Comparison of ENCODE assay signal across 20 mouse cellular contexts in the genomic region with DNA sequence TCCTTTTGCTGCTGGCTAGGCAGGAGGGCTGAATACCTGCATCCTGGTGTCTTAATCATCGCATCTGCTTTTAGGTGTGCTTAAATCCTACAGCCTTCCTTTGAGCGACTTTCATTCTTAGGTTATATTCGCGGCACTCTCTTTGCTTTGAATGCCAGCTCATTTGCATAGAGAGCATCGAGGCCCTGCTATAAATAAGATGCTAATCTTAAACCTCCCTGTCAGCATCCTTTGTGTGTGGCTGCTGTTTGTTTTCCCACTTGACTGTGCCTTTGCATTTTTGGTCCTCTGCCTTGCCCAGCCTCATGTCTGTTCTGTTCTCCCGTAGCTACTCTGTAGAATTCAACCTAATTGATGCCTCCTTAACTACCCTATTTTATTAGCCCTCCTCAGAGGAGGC. TPM values are rescaled to one million over a fixed set of nuclear protein-coding genes. Genes with fewer than 3 reads are reported as not detected.
DNase-seq lines count a peak whose midpoint lies in the region; ATAC-seq and TF ChIP-seq lines count a peak whose summit lies in the region.
"Had no signal": no experiment of that assay in that cellular context is flagged by ENCODE, and none has a peak within 500 bp of the region (broad histone marks: within the 10 kb centered on the region; RNA-seq: fewer than 3 reads in every experiment).

No protein-coding gene starts in this region.

- ATAC-seq in forebrain, embryonic 15.5 days (replicated peaks): no peak
- no peak for ATAC-seq in forebrain, embryonic 11.5 days (replicated peaks; ENCODE audit: low FRiP score)
- ATAC-seq in midbrain, embryonic 11.5 days (ENCODE audit: low FRiP score): no peak
- no peak for ATAC-seq in midbrain, embryonic 16.5 days
- ATAC-seq in hindbrain, postnatal 0 days: no peak
- ATAC-seq in neutrophil, adult 5-6 weeks (ENCODE audit: extremely low read depth, insufficient number of reproducible peaks, low FRiP score, poor library complexity, severe bottlenecking): 0 out of 2 replicates have a peak, but pooled peaks have one; percentile 19
- ATAC-seq in megakaryocyte, adult 5-6 weeks (ENCODE audit: poor library complexity, severe bottlenecking): no peak

- peaks cover 11% of the 10 kb centered on the region for H3K4me1 ChIP-seq in forebrain, embryonic 15.5 days
- no peaks in the 10 kb centered on the region; the same call in 1 of the 2 replicates for H3K4me1 ChIP-seq in forebrain, embryonic 11.5 days (replicated peaks; ENCODE audit: control insufficient read depth, insufficient read depth, low read length)
- H3K4me1 ChIP-seq in midbrain, embryonic 11.5 days (ENCODE audit: control insufficient read depth, insufficient read depth, low read length): peaks cover 9% of the 10 kb centered on the region
- H3K4me1 ChIP-seq in midbrain, embryonic 16.5 days (ENCODE audit: control insufficient read depth, insufficient read depth, low read length): 0 out of 2 replicates have a peak, but pooled peaks cover 2% of the 10 kb centered on the region
- H3K4me1 ChIP-seq in hindbrain, postnatal 0 days (ENCODE audit: insufficient read depth, low read length): 0 out of 2 replicates have a peak, but pooled peaks cover 3% of the 10 kb centered on the region

- WGBS in forebrain, embryonic 15.5 days: 3% methylated on average over 6 of the region's 6 CpGs
- WGBS in forebrain, embryonic 11.5 days: 16% methylated on average over 6 of the region's 6 CpGs
- WGBS in midbrain, embryonic 11.5 days: 18% methylated on average over 6 of the region's 6 CpGs
- WGBS in midbrain, embryonic 16.5 days: 7% methylated on average over 6 of the region's 6 CpGs
- WGBS in hindbrain, postnatal 0 days: 15% methylated on average over 6 of the region's 6 CpGs

- H3K4me2 ChIP-seq in forebrain, embryonic 15.5 days (replicated peaks): peak overlapping the region; percentile 8; the same call in 1 of the 2 replicates
- H3K4me2 ChIP-seq in forebrain, embryonic 11.5 days (ENCODE audit: low read depth, low read length, severe bottlenecking): no peak overlapping the region
- no peak overlapping the region for H3K4me2 ChIP-seq in midbrain, embryonic 11.5 days
- H3K4me2 ChIP-seq in midbrain, embryonic 16.5 days (ENCODE audit: low read length): no peak overlapping the region
- 0 out of 2 replicates have a peak overlapping the region, but pooled peaks have one; percentile 18 for H3K4me2 ChIP-seq in hindbrain, postnatal 0 days (ENCODE audit: low read depth, low read length)
- H3K4me2 ChIP-seq: embryonic facial prominence, embryonic 12.5 days; heart, embryonic 15.5 days; hindbrain, embryonic 15.5 days; limb, embryonic 15.5 days had no signal

- TF ChIP-seq CTCF in hindbrain, postnatal 0 days (IDR thresholded peaks at IDR 0.05; ENCODE audit: low read depth): no peak

- DNase-seq in forebrain, embryonic 11.5 days (ENCODE audit: low spot score): no peak
- peak; percentile 83 for DNase-seq in midbrain, embryonic 11.5 days (ENCODE audit: low spot score, missing footprints)
- DNase-seq in hindbrain, postnatal 0 days (ENCODE audit: low spot score): peak; percentile 21
- no peak for DNase-seq in frontal cortex, postnatal 36 days (ENCODE audit: low spot score in 2 of 2)
- DNase-seq: adrenal gland, adult 8-10 months; cerebellum, adult 8-10 months; gastrocnemius, adult 2 months; heart, adult 18-20 months; kidney, adult 8-10 months; kidney, postnatal 36 days; lung, adult 18-20 months; spleen, adult 18-20 months had no signal

- H3K4me3 ChIP-seq in forebrain, embryonic 15.5 days: no peak overlapping the region
- no peak overlapping the region for H3K4me3 ChIP-seq in forebrain, embryonic 11.5 days (ENCODE audit: low read depth, low read length)
- no peak overlapping the region for H3K4me3 ChIP-seq in midbrain, embryonic 11.5 days (ENCODE audit: low read depth, low read length)
- H3K4me3 ChIP-seq in midbrain, embryonic 16.5 days (ENCODE audit: low read depth, low read length): no peak overlapping the region
- H3K4me3 ChIP-seq in hindbrain, postnatal 0 days (ENCODE audit: low read length): no peak overlapping the region
- H3K4me3 ChIP-seq: embryonic facial prominence, embryonic 12.5 days; gastrocnemius, adult 2 months; heart, embryonic 15.5 days; hindbrain, embryonic 15.5 days; limb, embryonic 15.5 days had no signal

- H3K27ac ChIP-seq in forebrain, embryonic 15.5 days (replicated peaks): 0 out of 2 replicates have a peak overlapping the region, but pooled peaks have one; percentile 23
- no peak overlapping the region for H3K27ac ChIP-seq in forebrain, embryonic 11.5 days (ENCODE audit: low read depth, low read length)
- no peak overlapping the region for H3K27ac ChIP-seq in midbrain, embryonic 11.5 days (ENCODE audit: low read depth, low read length)
- H3K27ac ChIP-seq in midbrain, embryonic 16.5 days (ENCODE audit: low read length): no peak overlapping the region
- H3K27ac ChIP-seq in hindbrain, postnatal 0 days: no peak overlapping the region
- H3K27ac ChIP-seq: embryonic facial prominence, embryonic 12.5 days; gastrocnemius, adult 2 months; heart, embryonic 15.5 days; hindbrain, embryonic 15.5 days; limb, embryonic 15.5 days had no signal

- H3K9me3 ChIP-seq in forebrain, embryonic 15.5 days: no peaks in the 10 kb centered on the region
- H3K9me3 ChIP-seq in forebrain, embryonic 11.5 days (ENCODE audit: control insufficient read depth, low read length): no peaks in the 10 kb centered on the region
- no peaks in the 10 kb centered on the region for H3K9me3 ChIP-seq in midbrain, embryonic 11.5 days (ENCODE audit: control insufficient read depth, low read length)
- H3K9me3 ChIP-seq in midbrain, embryonic 16.5 days (replicated peaks; ENCODE audit: control insufficient read depth, low read length, poor library complexity, severe bottlenecking): no peaks in the 10 kb centered on the region
- H3K9me3 ChIP-seq in hindbrain, postnatal 0 days (ENCODE audit: low read length): no peaks in the 10 kb centered on the region
- H3K9me3 ChIP-seq: embryonic facial prominence, embryonic 12.5 days; heart, embryonic 15.5 days; hindbrain, embryonic 15.5 days; limb, embryonic 15.5 days had no signal

- no peaks in the 10 kb centered on the region for H3K27me3 ChIP-seq in forebrain, embryonic 15.5 days
- H3K27me3 ChIP-seq in forebrain, embryonic 11.5 days (ENCODE audit: control insufficient read depth, insufficient read depth, low read length): no peaks in the 10 kb centered on the region
- H3K27me3 ChIP-seq in midbrain, embryonic 11.5 days (ENCODE audit: control insufficient read depth, insufficient read depth, low read length): no peaks in the 10 kb centered on the region
- no peaks in the 10 kb centered on the region for H3K27me3 ChIP-seq in midbrain, embryonic 16.5 days (ENCODE audit: control insufficient read depth, insufficient read depth, low read depth, low read length)
- H3K27me3 ChIP-seq in hindbrain, postnatal 0 days (ENCODE audit: insufficient read depth, low read length): no peaks in the 10 kb centered on the region
- H3K27me3 ChIP-seq: embryonic facial prominence, embryonic 12.5 days; heart, embryonic 15.5 days; hindbrain, embryonic 15.5 days; limb, embryonic 15.5 days had no signal

- H3K36me3 ChIP-seq in forebrain, embryonic 15.5 days: no peaks in the 10 kb centered on the region
- no peaks in the 10 kb centered on the region for H3K36me3 ChIP-seq in forebrain, embryonic 11.5 days (ENCODE audit: control insufficient read depth, insufficient read depth, low read length)
- no peaks in the 10 kb centered on the region for H3K36me3 ChIP-seq in midbrain, embryonic 11.5 days (ENCODE audit: control insufficient read depth, insufficient read depth, low read length)
- H3K36me3 ChIP-seq in midbrain, embryonic 16.5 days (ENCODE audit: control insufficient read depth, insufficient read depth, low read length): no peaks in the 10 kb centered on the region
- no peaks in the 10 kb centered on the region for H3K36me3 ChIP-seq in hindbrain, postnatal 0 days (ENCODE audit: insufficient read depth, low read length)
- H3K36me3 ChIP-seq: embryonic facial prominence, embryonic 12.5 days; heart, embryonic 15.5 days; hindbrain, embryonic 15.5 days; limb, embryonic 15.5 days had no signal

- H3K9ac ChIP-seq in forebrain, embryonic 15.5 days (replicated peaks): no peak overlapping the region
- H3K9ac ChIP-seq in forebrain, embryonic 11.5 days (ENCODE audit: low read length): no peak overlapping the region
- peak overlapping the region; percentile 16; the same call in 1 of the 2 replicates for H3K9ac ChIP-seq in midbrain, embryonic 11.5 days (ENCODE audit: low read length)
- no peak overlapping the region for H3K9ac ChIP-seq in midbrain, embryonic 16.5 days (ENCODE audit: low read depth, low read length)
- H3K9ac ChIP-seq in hindbrain, postnatal 0 days (replicated peaks; ENCODE audit: low read length): no peak overlapping the region
- H3K9ac ChIP-seq: embryonic facial prominence, embryonic 12.5 days; heart, embryonic 15.5 days; hindbrain, embryonic 15.5 days; limb, embryonic 15.5 days had no signal

RNA-seq across cellular contexts. Expression of a gene that starts 21.2 kb away (rescaled TPM):
- polyA plus RNA-seq in forebrain, embryonic 15.5 days (2015; fragmentation: Nextera tagmentation; extraction: Ambion mirVana): 5.9 and 6.9 TPM in 2 replicates
- polyA plus RNA-seq in forebrain, embryonic 11.5 days (2014; fragmentation: Nextera tagmentation; extraction: Ambion mirVana): 19.0 and 19.6 TPM in 2 replicates
- polyA plus RNA-seq in midbrain, embryonic 11.5 days (2014; fragmentation: Nextera tagmentation; extraction: Ambion mirVana): 16.7 and 21.7 TPM in 2 replicates
- polyA plus RNA-seq in midbrain, embryonic 16.5 days (2015; fragmentation: Nextera tagmentation; extraction: Ambion mirVana): 5.6 and 5.9 TPM in 2 replicates
- total RNA-seq in hindbrain, postnatal 0 days (2014; rRNA removed): 6.2 and 12.5 TPM in 2 replicates
- 6.7 and 7.0 TPM in 2 replicates for polyA plus RNA-seq in hindbrain, postnatal 0 days (2015; fragmentation: Nextera tagmentation; extraction: Ambion mirVana)
- total RNA-seq in neutrophil, adult 5-6 weeks (2017): 60.4 and 73.9 TPM in 2 replicates
- total RNA-seq in megakaryocyte, adult 5-6 weeks (2015): 51.4 and 51.8 TPM in 2 replicates
- total RNA-seq in megakaryocyte, adult 5-6 weeks (2017): 36.6 and 37.1 TPM in 2 replicates

Comparison
In these comparisons a context has a peak if more than half of its experiments do, and no peak if none do; other contexts are left out.
1. H3K4me2 ChIP-seq: peak in forebrain, embryonic 15.5 days (single experiment) and hindbrain, postnatal 0 days (single experiment); none in forebrain, embryonic 11.5 days (single experiment), midbrain, embryonic 11.5 days (single experiment) and midbrain, embryonic 16.5 days (single experiment).
2. DNase-seq: peak in midbrain, embryonic 11.5 days (single experiment) and hindbrain, postnatal 0 days (single experiment); none in forebrain, embryonic 11.5 days (single experiment) and frontal cortex, postnatal 36 days (0 of 2).